Mouse (Mus musculus) lung, postnatal 0 days (tissue): Measurements from ENCODE around the gene Ebf3. TPM values are rescaled to one million over a fixed set of nuclear protein-coding genes. Genes with fewer than 3 reads are reported as not detected.

ENCODE experiments used
- ATAC-seq: fragments of 200-750 bp; cut with Nextera tagmentation; 2 replicates; pipeline ENCODE4 v1.8.0; 2017; ENCODE audit warnings: moderate library complexity
- DNase-seq: peaks from one replicate; pipeline ENCODE4 v3.0.0-alpha.2; 2016; ENCODE audit warnings: low spot score
- H3K27ac ChIP-seq: fragments of 300-500 bp; sonication (generic); 2 replicates; pipeline ENCODE4 v1.5.1; 2014; ENCODE audit warnings: antibody characterized with exemption, mild to moderate bottlenecking, low read length, mixed read lengths
- H3K27me3 ChIP-seq: fragments of 300-500 bp; sonication (generic); replicated peaks from 2 replicates; pipeline ENCODE4 v1.6.1; 2014; ENCODE audit warnings: low read length, mixed read lengths; ENCODE audit not compliant: insufficient read depth
- H3K36me3 ChIP-seq: fragments of 300-500 bp; sonication (generic); 2 replicates; pipeline ENCODE4 v1.6.1; 2014; ENCODE audit warnings: low read length, mixed read lengths; ENCODE audit not compliant: insufficient read depth
- H3K4me1 ChIP-seq: fragments of 300-500 bp; sonication (generic); 2 replicates; pipeline ENCODE4 v1.6.1; 2014; ENCODE audit warnings: antibody characterized with exemption, low read depth, low read length, mixed read lengths; ENCODE audit not compliant: insufficient read depth
- H3K4me2 ChIP-seq: fragments of 300-500 bp; sonication (generic); replicated peaks from 2 replicates; pipeline ENCODE4 v1.6.1; 2014; ENCODE audit warnings: low read depth, mild to moderate bottlenecking, low read length, moderate library complexity, mixed read lengths
- H3K4me3 ChIP-seq: fragments of 300-500 bp; sonication (generic); 2 replicates; pipeline ENCODE4 v1.5.1; 2014; ENCODE audit warnings: low read depth, low read length
- H3K9ac ChIP-seq: fragments of 300-500 bp; sonication (generic); replicated peaks from 2 replicates; pipeline ENCODE4 v1.6.1; 2014; ENCODE audit warnings: low read depth, mild to moderate bottlenecking
- H3K9me3 ChIP-seq: fragments of 300-500 bp; sonication (generic); 2 replicates; pipeline ENCODE4 v1.6.1; 2016; ENCODE audit warnings: low read length, mixed read lengths
- CTCF ChIP-seq: IDR thresholded peaks from 2 replicates; pipeline ENCODE4 v1.5.1; 2016; ENCODE audit warnings: antibody characterized with exemption, mild to moderate bottlenecking
- EP300 ChIP-seq: IDR thresholded peaks from 2 replicates; pipeline ENCODE4 v1.6.1; 2016; ENCODE audit warnings: antibody characterized with exemption, mild to moderate bottlenecking, control low read depth
- WGBS: fragments of 180-500 bp; shearing (Covaris S2); extraction: QIAGEN DNeasy Blood & Tissue Kit; methylation state at CpG from one replicate; pipeline ENCODE4 v1.1.7; 2014; 5-methylcytosine and 5-hydroxymethylcytosine counted together
- polyA plus RNA-seq: library from polyadenylated mRNA; unstranded; fragments of >200 nt; fragmentation: Nextera tagmentation; extraction: Ambion mirVana; gene quantifications from 2 replicates; pipeline ENCODE4 v1.2.1, GENCODE M21; 2015

Gene Ebf3
- polyA plus RNA-seq, 1 experiment from 2014 or later: not detected

DNA sequence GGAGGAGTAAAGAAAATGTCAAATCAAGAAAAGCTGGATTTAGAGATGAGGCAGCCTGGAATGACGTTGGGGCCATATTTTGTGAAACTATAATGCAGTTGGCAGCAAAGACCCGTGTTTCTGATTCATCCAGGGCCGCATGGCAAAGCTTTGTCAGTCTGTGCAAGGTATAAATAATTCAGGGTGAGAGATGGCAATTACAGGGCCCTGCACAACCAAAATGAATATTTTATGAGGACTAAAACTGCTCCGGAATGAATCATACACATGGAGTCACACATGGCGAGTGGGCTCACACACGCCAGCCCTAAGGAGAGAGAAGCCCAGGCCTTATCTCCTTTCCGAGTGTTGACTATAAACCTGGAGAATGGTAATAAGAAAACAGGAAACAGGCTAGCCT lies 69.4 kb downstream of the Ebf3 start:
- 84% methylated on average over 7 of the region's 7 CpGs for WGBS
- Histone ChIP-seq H3K4me2 (no peak overlapping the region), H3K4me3 (no peak overlapping the region), H3K27ac (no peak overlapping the region), H3K9ac (no peak overlapping the region), H3K36me3 (no peaks in the 10 kb centered on the region), H3K27me3 (no peaks in the 10 kb centered on the region), H3K4me1 (no peaks in the 10 kb centered on the region), H3K9me3 (no peaks in the 10 kb centered on the region)
- ATAC-seq (no peak), DNase-seq (no peak)
- TF ChIP-seq CTCF: no peak
- no peak for TF ChIP-seq EP300

DNA sequence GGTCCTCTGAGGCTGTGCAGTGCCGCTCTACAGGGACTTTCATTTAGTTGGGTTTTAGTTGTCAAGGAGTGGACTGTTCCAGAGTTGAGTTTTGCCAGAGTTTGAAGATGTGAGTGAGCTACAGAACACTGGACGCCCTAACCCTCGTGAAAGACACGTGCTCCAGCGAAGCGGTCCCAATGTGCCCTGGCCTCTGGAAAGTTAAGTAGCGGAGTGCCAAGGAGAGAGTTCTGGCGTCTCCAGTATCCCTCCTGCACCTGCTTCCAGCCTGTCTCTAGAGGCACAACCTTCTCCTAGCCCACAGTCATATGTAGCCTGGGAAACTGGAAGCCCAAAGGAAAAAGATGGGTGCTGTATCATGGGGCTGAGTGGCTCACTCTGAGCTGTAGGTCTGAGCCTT lies 73.8 kb downstream of the Ebf3 start:
- ATAC-seq: no peak
- H3K9me3 ChIP-seq: no peaks in the 10 kb centered on the region
- H3K27ac ChIP-seq: no peak overlapping the region
- H3K9ac ChIP-seq: no peak overlapping the region
- DNase-seq: no peak
- WGBS: 82% methylated on average over 8 of the region's 8 CpGs
- no peaks in the 10 kb centered on the region for H3K36me3 ChIP-seq
- H3K4me3 ChIP-seq: no peak overlapping the region
- no peaks in the 10 kb centered on the region for H3K4me1 ChIP-seq
- no peak overlapping the region for H3K4me2 ChIP-seq
- TF ChIP-seq CTCF (no peak), EP300 (no peak)
- H3K27me3 ChIP-seq: no peaks in the 10 kb centered on the region

DNA sequence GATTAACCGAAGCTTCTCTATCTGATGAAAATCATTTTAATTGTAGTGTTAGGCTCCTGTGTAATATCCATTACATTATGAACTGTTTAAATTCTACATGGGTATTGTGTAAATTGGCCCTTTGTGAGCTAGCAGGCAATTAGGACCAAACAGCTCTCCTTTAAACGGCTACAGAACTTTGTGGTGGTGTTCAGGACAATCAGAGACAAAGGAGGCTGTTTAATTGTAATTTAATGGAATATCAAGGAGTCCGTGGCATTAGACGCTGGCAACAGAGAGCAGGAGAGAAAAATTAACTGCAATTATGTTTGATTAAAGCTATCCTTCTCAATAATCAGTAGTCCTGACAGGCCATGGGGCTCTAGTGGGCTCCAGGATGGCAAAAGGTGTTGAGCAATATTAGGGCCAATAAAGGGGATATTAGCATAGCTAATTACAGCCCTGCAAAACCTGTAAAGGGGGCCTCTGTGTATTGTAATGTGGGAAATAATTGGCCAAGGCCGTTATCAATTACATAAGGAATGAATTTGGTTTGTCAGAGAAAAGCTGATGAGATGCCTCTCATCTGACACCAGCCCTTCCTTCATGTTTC lies 74.6 kb downstream of the Ebf3 start:
- TF ChIP-seq CTCF (no peak), EP300 (no peak)
- Histone ChIP-seq H3K9ac (no peak overlapping the region), H3K27ac (no peak overlapping the region), H3K4me3 (no peak overlapping the region), H3K4me1 (no peaks in the 10 kb centered on the region), H3K36me3 (no peaks in the 10 kb centered on the region), H3K9me3 (no peaks in the 10 kb centered on the region), H3K4me2 (no peak overlapping the region), H3K27me3 (no peaks in the 10 kb centered on the region)
- WGBS: 79% methylated on average over 5 of the region's 5 CpGs
- ATAC-seq (no peak), DNase-seq (no peak)

DNA sequence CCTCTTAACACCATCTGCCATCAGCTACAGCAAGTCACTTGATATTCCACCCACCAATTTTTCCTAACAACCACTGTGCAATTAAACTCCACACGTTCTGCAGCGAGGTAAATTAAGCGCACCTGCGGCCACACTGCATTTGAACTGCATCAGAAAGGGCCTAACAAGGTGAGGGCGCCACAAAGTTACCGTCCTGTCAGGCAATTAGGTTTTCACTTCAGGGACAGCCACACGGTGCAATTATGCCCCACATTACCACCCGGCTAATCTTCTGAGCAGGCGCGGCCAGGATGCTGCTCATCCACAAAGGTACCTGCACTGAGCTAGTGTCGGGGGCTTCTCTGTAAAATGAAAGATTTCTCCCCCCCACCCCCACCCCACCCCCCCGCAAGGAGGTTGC lies 76.8 kb downstream of the Ebf3 start:
- H3K4me3 ChIP-seq: no peak overlapping the region
- no peaks in the 10 kb centered on the region for H3K9me3 ChIP-seq
- no peaks in the 10 kb centered on the region for H3K36me3 ChIP-seq
- no peak overlapping the region for H3K9ac ChIP-seq
- TF ChIP-seq EP300 (no peak), CTCF (no peak)
- DNase-seq (no peak), ATAC-seq (no peak)
- no peaks in the 10 kb centered on the region for H3K27me3 ChIP-seq
- no peak overlapping the region for H3K27ac ChIP-seq
- no peak overlapping the region for H3K4me2 ChIP-seq
- 78% methylated on average over 12 of the region's 12 CpGs for WGBS
- no peaks in the 10 kb centered on the region for H3K4me1 ChIP-seq

DNA sequence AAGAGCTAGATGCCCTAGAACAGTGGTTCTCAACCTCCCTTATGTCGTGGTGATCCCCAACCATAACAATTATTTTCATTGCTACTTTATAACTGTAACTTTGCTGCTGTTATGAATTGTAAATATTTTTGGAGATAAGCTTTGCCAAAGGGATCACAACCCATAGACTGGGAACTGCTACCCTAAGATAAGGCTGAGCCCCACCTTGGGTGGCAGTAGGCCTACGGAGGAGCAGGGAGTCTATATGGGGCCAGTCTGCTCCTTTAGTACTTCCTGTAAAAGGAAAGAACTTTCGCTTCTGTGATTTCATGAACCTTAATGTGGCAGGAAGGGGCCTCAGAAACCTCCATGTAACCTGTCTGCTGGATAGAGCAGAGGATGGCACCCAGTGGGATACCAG lies 90.4 kb downstream of the Ebf3 start:
- WGBS: 73% methylated on average over 3 of the region's 3 CpGs

DNA sequence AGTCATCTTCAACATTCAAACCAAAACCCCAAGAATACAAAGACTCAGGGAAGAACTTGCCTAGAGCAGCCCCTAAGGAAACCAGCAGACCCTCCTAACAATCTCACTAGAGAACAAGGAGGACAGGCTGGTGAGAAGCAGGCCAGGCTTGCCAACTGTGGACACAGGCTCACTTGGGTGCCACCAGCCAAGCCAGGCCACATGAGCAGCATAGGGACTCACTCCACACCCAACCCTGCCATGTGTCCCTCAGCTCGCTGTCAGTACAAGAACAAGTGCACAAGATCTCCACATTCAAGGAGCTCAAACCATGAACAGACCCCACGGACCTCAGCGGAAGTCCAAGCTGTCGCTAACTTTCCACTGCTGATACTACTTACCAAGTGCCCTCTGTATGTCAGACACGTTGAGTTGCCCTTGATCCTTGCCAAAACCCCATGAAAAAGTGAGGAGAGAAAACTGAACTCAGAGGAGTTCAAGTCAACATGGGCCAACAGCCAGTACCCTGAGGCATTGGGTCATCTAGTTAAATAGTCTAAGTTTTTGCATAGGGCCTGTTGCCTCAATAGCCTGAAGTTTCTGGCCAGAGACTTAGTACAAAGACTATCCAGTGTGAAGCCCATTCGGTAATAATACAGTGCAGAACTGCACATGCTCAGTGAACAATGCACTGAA lies 91.3 kb downstream of the Ebf3 start:
- H3K4me3 ChIP-seq: no peak overlapping the region
- ATAC-seq (no peak), DNase-seq (no peak)
- no peak overlapping the region for H3K9ac ChIP-seq
- no peaks in the 10 kb centered on the region for H3K4me1 ChIP-seq
- 87% methylated on average over 6 of the region's 6 CpGs for WGBS
- H3K27ac ChIP-seq: no peak overlapping the region
- no peak overlapping the region for H3K4me2 ChIP-seq
- H3K27me3 ChIP-seq: no peaks in the 10 kb centered on the region
- TF ChIP-seq CTCF: no peak
- no peak for TF ChIP-seq EP300
- no peaks in the 10 kb centered on the region for H3K36me3 ChIP-seq
- H3K9me3 ChIP-seq: no peaks in the 10 kb centered on the region

More for the DNA sequence above, 90.4 kb downstream of the Ebf3 start:
- Histone ChIP-seq H3K4me3 (no peak overlapping the region), H3K4me1 (no peaks in the 10 kb centered on the region), H3K4me2 (no peak overlapping the region), H3K27me3 (no peaks in the 10 kb centered on the region), H3K9ac (no peak overlapping the region), H3K36me3 (no peaks in the 10 kb centered on the region), H3K9me3 (no peaks in the 10 kb centered on the region), H3K27ac (no peak overlapping the region)
- TF ChIP-seq EP300 (no peak), CTCF (no peak)
- DNase-seq (no peak), ATAC-seq (no peak)
